Mouse (Mus musculus): ENCODE measurements at regions not wholly inside any gene's neighbourhood (a gene's known extent, or its start where the extent isn't known, plus 50 kb on each side); places are given as distances from the start of the nearest gene placed in this dataset.
"Not testable (repeated sequence)": the region's sequence is repeated elsewhere in the genome, so short reads cannot be mapped to it uniquely, and the experiment has no call there.

DNA sequence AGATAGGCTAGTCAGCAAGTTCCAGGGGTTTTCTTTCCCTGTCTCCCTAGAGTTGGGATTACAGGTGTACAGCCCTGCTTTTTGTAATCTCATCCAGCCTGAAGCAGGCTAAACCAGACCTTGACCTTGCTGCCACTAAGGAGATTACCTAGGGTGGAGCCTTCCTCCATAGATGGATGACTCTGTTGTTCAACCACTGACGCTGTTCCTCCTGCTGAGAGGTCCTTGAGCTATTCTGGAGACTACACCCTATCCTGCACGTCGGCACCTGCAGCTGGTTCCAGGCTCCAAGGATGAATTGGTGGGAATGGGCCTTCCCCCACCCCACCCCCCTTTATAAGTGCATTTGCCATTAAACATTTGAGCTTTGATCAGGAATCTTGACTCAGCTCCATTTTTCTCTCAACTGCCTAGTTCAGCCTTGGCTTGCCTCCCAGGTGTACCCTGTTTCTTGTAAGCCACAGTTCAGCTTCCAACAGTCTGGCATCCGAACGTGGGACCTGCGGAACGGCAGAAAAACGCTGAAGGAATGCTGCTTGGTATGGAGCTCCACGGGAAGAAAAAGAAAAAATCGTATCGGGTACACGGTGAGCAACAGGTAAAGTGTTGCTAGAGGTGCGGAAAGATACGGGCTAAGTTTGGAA is 131.7 kb upstream of the Ube2e1 start:
- Histone ChIP-seq H3K27ac (no peak overlapping the region), H3K4me1 (replicated peaks) (peaks cover 3% of the 10 kb centered on the region; the same call in 1 of the 2 replicates), H3K4me2 (replicated peaks) (no peak overlapping the region), H3K9ac (replicated peaks) (no peak overlapping the region), H3K9me3 (no peaks in the 10 kb centered on the region), H3K27me3 (no peaks in the 10 kb centered on the region), H3K4me3 (replicated peaks) (no peak overlapping the region), H3K36me3 (no peaks in the 10 kb centered on the region)
- ATAC-seq: no peak
- 32% methylated on average over 14 of the region's 14 CpGs for WGBS

GRCm38 (mm10) chr14:18462381-18462780 is 130.7 kb upstream of the Ube2e1 start:
- H3K36me3 ChIP-seq: no peaks in the 10 kb centered on the region
- no peak overlapping the region for H3K27ac ChIP-seq
- H3K9me3 ChIP-seq: no peaks in the 10 kb centered on the region
- no peaks in the 10 kb centered on the region for H3K27me3 ChIP-seq
- H3K9ac ChIP-seq (replicated peaks): no peak overlapping the region
- H3K4me1 ChIP-seq (replicated peaks): no peaks in the 10 kb centered on the region
- no peak overlapping the region for H3K4me3 ChIP-seq (replicated peaks)
- 90% methylated on average over 4 of the region's 4 CpGs for WGBS
- no peak for ATAC-seq
- no peak overlapping the region for H3K4me2 ChIP-seq (replicated peaks)

- WGBS: 74% methylated on average over 1 of the region's 1 CpGs
- Histone ChIP-seq H3K4me1 (replicated peaks) (no peaks in the 10 kb centered on the region), H3K4me3 (replicated peaks) (no peak overlapping the region), H3K4me2 (replicated peaks) (no peak overlapping the region), H3K36me3 (no peaks in the 10 kb centered on the region), H3K27me3 (no peaks in the 10 kb centered on the region), H3K9me3 (no peaks in the 10 kb centered on the region), H3K9ac (replicated peaks) (no peak overlapping the region), H3K27ac (no peak overlapping the region)
- no peak for ATAC-seq
Measured at GRCm38 (mm10) chr14:18448666-18449065, 117.0 kb upstream of the Ube2e1 start.

- no peak for ATAC-seq
- Histone ChIP-seq H3K4me3 (replicated peaks) (no peak overlapping the region), H3K4me1 (replicated peaks) (no peaks in the 10 kb centered on the region), H3K4me2 (replicated peaks) (no peak overlapping the region), H3K36me3 (no peaks in the 10 kb centered on the region), H3K9me3 (no peaks in the 10 kb centered on the region), H3K27ac (no peak overlapping the region), H3K9ac (replicated peaks) (no peak overlapping the region), H3K27me3 (no peaks in the 10 kb centered on the region)
- 82% methylated on average over 1 of the region's 1 CpGs for WGBS
Measured at GRCm38 (mm10) chr14:18444492-18444891, 112.8 kb upstream of the Ube2e1 start.

GRCm38 (mm10) chr14:18428968-18429367 is 97.3 kb upstream of the Ube2e1 start:
- H3K27me3 ChIP-seq; H3K4me1 ChIP-seq (replicated peaks); H3K4me2 ChIP-seq (replicated peaks); H3K4me3 ChIP-seq (replicated peaks); H3K9ac ChIP-seq (replicated peaks); H3K9me3 ChIP-seq; ATAC-seq; H3K36me3 ChIP-seq; H3K27ac ChIP-seq: not testable (repeated sequence)
- WGBS: 19% methylated on average over 4 of the region's 4 CpGs

DNA sequence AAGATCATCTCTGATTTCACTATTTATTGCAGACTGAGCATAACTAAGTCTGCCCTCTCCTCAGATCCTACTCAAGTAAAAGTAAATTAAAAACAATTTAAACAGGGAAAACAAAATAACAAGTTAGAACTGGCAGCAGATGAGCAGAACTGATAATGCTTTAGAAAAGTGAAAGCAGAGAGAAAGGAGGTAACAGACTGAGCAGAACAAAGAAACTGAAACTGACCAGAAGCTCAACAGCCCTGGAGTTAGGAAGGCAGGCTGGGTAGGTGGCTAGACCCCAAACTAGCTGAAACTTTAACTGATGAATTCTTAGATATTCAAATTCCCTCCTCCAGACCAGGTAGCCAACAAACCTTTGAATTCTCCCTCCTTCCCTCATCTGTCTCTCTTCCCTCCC is 94.2 kb upstream of the Ube2e1 start:
- no peak overlapping the region for H3K9ac ChIP-seq (replicated peaks)
- no peaks in the 10 kb centered on the region for H3K4me1 ChIP-seq (replicated peaks)
- H3K4me2 ChIP-seq (replicated peaks): no peak overlapping the region
- H3K9me3 ChIP-seq: no peaks in the 10 kb centered on the region
- H3K4me3 ChIP-seq (replicated peaks): no peak overlapping the region
- no peaks in the 10 kb centered on the region for H3K36me3 ChIP-seq
- no peak overlapping the region for H3K27ac ChIP-seq
- no peaks in the 10 kb centered on the region for H3K27me3 ChIP-seq
- no peak for ATAC-seq

DNA sequence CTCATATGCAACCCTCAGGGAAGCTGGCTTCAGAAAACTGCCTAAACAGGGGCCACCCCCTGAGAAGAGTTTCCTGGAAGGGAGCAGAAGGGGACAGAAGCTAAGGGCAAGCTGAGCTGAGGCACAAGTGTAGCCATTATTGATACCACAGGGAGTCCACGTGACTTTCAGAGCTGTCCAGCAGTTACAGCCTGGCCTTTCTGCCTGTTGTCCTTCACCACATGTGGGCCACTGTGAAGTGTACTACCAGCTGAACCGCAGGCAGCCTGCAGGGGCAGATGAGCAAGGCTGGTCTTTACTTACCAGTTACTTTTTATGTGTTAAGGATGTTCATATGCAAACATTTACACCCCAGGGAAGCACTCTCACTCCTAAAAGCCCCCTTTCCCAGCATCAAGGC is 85.2 kb upstream of the Ube2e1 start:
- Histone ChIP-seq H3K9ac (replicated peaks) (no peak overlapping the region), H3K4me2 (replicated peaks) (no peak overlapping the region), H3K27ac (no peak overlapping the region), H3K4me1 (replicated peaks) (no peaks in the 10 kb centered on the region), H3K27me3 (no peaks in the 10 kb centered on the region), H3K9me3 (no peaks in the 10 kb centered on the region), H3K4me3 (replicated peaks) (no peak overlapping the region), H3K36me3 (no peaks in the 10 kb centered on the region)
- ATAC-seq: peak; percentile 60
- WGBS: 5% methylated on average over 2 of the region's 2 CpGs

GRCm38 (mm10) chr14:18416319-18416718 is 84.7 kb upstream of the Ube2e1 start:
- Histone ChIP-seq H3K36me3 (no peaks in the 10 kb centered on the region), H3K27me3 (no peaks in the 10 kb centered on the region), H3K4me3 (replicated peaks) (no peak overlapping the region), H3K4me1 (replicated peaks) (no peaks in the 10 kb centered on the region), H3K4me2 (replicated peaks) (no peak overlapping the region), H3K9ac (replicated peaks) (no peak overlapping the region), H3K27ac (no peak overlapping the region), H3K9me3 (no peaks in the 10 kb centered on the region)
- peak; percentile 58; the same call in 1 of the 2 replicates for ATAC-seq
- WGBS: 77% methylated on average over 4 of the region's 4 CpGs

DNA sequence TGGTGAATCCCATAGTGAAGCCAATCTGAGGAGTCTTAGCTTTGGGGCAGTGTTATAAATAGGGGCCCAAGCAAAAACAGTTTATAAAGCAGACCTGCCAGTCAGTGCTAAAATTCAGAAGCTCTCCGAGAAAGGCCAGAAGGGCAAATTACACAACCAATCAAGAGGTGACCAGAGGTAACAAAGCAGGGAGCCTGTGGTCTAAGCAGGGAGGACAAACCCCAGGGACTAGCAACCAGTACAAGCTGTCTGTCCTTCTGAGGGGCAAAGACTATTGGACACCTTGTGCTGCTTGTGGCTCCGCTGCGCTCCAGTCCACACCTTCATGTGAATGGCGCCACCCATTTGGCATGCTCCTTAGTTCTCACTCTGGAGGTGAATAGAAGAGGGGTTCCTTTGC is 67.3 kb upstream of the Ube2e1 start:
- ATAC-seq: no peak
- Histone ChIP-seq H3K9ac (replicated peaks) (no peak overlapping the region), H3K4me2 (replicated peaks) (no peak overlapping the region), H3K27ac (no peak overlapping the region), H3K9me3 (no peaks in the 10 kb centered on the region), H3K27me3 (no peaks in the 10 kb centered on the region), H3K4me1 (replicated peaks) (no peaks in the 10 kb centered on the region), H3K36me3 (no peaks in the 10 kb centered on the region), H3K4me3 (replicated peaks) (no peak overlapping the region)
- 93% methylated on average over 4 of the region's 4 CpGs for WGBS

- no peak for ATAC-seq
- H3K9me3 ChIP-seq: no peaks in the 10 kb centered on the region
- no peaks in the 10 kb centered on the region for H3K4me1 ChIP-seq (replicated peaks)
- H3K36me3 ChIP-seq: no peaks in the 10 kb centered on the region
- H3K9ac ChIP-seq (replicated peaks): no peak overlapping the region
- no peak overlapping the region for H3K4me2 ChIP-seq (replicated peaks)
- no peaks in the 10 kb centered on the region for H3K27me3 ChIP-seq
- 93% methylated on average over 8 of the region's 8 CpGs for WGBS
- no peak overlapping the region for H3K27ac ChIP-seq
- H3K4me3 ChIP-seq (replicated peaks): no peak overlapping the region
Measured at GRCm38 (mm10) chr14:18396206-18396764, 64.6 kb upstream of the Ube2e1 start.

GRCm38 (mm10) chr14:18394071-18394745 is 62.5 kb upstream of the Ube2e1 start:
- 87% methylated on average over 3 of the region's 3 CpGs for WGBS
- ATAC-seq: no peak
- Histone ChIP-seq H3K27ac (no peak overlapping the region), H3K9ac (replicated peaks) (no peak overlapping the region), H3K9me3 (no peaks in the 10 kb centered on the region), H3K4me2 (replicated peaks) (no peak overlapping the region), H3K36me3 (no peaks in the 10 kb centered on the region), H3K4me3 (replicated peaks) (no peak overlapping the region), H3K4me1 (replicated peaks) (no peaks in the 10 kb centered on the region), H3K27me3 (no peaks in the 10 kb centered on the region)

DNA sequence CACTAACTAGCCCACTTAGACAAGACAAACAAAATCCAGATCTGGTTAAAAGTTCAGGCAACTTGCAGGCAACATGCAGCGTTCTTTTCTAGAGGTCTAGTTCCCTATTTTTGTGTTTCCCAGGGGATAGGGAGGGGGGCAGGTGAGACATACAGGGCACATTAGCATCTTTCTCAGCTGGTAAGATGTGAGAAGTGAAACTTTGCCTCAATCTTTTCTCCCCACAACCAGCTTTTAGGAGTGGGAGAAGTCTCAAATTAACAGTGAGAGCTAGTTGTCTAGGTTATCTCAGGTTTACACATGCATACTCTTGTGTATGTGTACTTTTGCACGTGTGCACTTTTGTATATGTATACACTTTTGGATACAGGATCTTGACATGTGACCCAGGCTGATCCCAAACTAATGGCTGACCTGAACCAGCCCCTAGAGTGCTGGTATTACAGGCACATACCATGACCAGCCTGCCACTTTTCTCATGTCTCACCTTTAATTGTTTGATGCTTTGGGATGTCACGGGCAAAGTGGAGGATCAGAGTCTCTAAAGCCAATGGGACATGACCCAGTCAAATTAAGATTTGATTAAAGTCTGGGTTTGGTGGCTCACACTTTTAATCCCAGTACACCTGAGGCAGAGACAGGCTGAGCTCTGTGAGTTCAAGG is 60.3 kb upstream of the Ube2e1 start:
- no peak for ATAC-seq
- H3K27me3 ChIP-seq: no peaks in the 10 kb centered on the region
- H3K27ac ChIP-seq: no peak overlapping the region
- H3K36me3 ChIP-seq: no peaks in the 10 kb centered on the region
- no peaks in the 10 kb centered on the region for H3K9me3 ChIP-seq
- 89% methylated on average over 3 of the region's 3 CpGs for WGBS
- H3K4me3 ChIP-seq (replicated peaks): no peak overlapping the region
- H3K9ac ChIP-seq (replicated peaks): no peak overlapping the region
- no peaks in the 10 kb centered on the region for H3K4me1 ChIP-seq (replicated peaks)
- no peak overlapping the region for H3K4me2 ChIP-seq (replicated peaks)

Data from midbrain, embryonic 13.5 days (tissue).